Mouse (Mus musculus) liver, postnatal 0 days (tissue): ENCODE results near the gene Lctl.

Source experiments
- CTCF ChIP-seq: sonication (generic); IDR thresholded peaks from 2 replicates; pipeline ENCODE4 v1.5.1; 2016; ENCODE audit warnings: antibody characterized with exemption, low read depth
- EP300 ChIP-seq: IDR thresholded peaks from 2 replicates; pipeline ENCODE4 v1.6.1; 2016; ENCODE audit warnings: antibody characterized with exemption, low read depth, mild to moderate bottlenecking

DNA sequence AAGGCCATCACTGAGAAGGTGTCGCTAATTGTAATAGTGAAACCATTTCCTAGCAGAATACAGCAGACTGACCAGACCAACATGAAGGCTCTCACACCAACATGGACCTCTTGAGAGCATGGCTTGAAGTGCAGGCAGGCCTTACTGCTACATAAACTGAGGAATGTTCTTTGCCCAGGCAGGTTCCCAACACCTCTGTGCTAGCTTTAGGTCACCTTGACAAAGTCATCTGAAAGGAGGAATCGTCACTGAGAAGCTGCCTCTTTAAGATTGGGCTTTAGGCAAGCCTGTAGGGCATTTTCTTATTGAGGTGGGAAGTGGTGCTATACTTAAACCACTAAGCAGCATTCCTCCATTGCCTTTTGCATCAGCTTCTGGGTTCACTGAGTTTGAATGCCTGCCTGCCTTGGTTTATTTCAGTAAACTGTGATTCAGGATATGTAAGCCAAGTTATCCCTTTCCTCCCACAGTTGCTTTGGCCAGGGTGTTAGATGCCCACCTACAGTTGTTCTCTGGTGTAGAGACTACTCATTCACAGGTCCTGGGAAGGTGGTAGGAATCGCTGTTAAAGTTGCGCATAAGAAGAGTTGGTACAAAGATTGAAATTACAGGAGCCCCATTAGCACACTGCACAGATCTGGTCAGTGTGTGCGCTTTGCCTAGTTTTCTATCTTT lies 67.4 kb downstream of the Lctl start:
- no peak for TF ChIP-seq CTCF
- no peak for TF ChIP-seq EP300
